Mouse (Mus musculus) kidney, adult 2 months (tissue): ENCODE data around the gene Serpine1.

Source experiments
- CTCF ChIP-seq: fragments of 200-500 bp; conservative IDR thresholded peaks from 2 replicates; pipeline ENCODE4 v1.5.1; 2011; ENCODE audit warnings: low read depth, mild to moderate bottlenecking, control low read depth, low read length, moderate library complexity, mixed read lengths; ENCODE audit not compliant: insufficient read depth, insufficient read length
- POLR2A ChIP-seq: fragments of 200-500 bp; IDR thresholded peaks from one replicate; pipeline ENCODE4 v1.6.1; 2011; ENCODE audit warnings: low read depth, low read length, control low read depth

DNA sequence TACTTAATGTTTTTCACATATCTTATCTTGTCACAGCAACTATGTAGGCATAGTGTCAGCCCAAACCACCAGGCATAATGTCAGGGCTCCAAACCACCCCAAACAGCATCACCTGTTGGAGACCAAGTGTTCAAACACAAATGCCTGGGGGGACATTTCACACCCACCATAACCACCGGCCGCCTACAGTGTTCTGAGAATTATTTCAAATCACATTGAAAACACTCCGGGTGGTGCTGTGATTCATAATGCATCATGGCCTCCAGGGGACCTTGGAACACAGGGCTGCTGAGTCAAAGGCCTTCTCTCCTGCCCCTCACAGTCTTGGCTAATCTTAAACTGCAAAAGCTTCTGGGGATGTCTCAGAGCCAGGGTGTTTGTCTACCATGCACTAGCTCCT lies 56.2 kb downstream of the Serpine1 start:
- TF ChIP-seq POLR2A (no peak), CTCF (no peak)
